8 mouse cellular contexts compared by ENCODE assay signal in genomic region chr7:98701771-98702170, GRCm38 (mm10). TPM values are rescaled to one million over a fixed set of nuclear protein-coding genes. Genes with fewer than 3 reads are reported as not detected.
A peak's percentile ranks its signal among the peaks of the same experiment; 100 is the strongest.
DNase-seq lines count a peak whose midpoint lies in the region; ATAC-seq lines count a peak whose summit lies in the region.

No protein-coding gene starts in this region.

- H3K4me2 ChIP-seq in lung, embryonic 16.5 days (ENCODE audit: low read depth, low read length) = peak overlapping the region; percentile 77
- H3K4me2 ChIP-seq in hindbrain, embryonic 15.5 days = peak overlapping the region; percentile 71
- H3K4me2 ChIP-seq in midbrain, embryonic 12.5 days (replicated peaks) = peak overlapping the region; percentile 76

- no peak for DNase-seq in lung, adult 18-20 months
- DNase-seq in cerebellum, adult 9-11 months = peak; percentile 32
- no peak for DNase-seq in urinary bladder, postnatal 36 days (ENCODE audit: low spot score in 2 of 2)
- DNase-seq in spleen, postnatal 36 days (ENCODE audit: low spot score in 2 of 2) = no peak
- DNase-seq in spleen, adult 12 weeks (ENCODE audit: low spot score) = no peak

- peaks cover 23% of the 10 kb centered on the region for H3K4me1 ChIP-seq in lung, embryonic 16.5 days (replicated peaks; ENCODE audit: control insufficient read depth, insufficient read depth, low read length)
- peaks cover 29% of the 10 kb centered on the region for H3K4me1 ChIP-seq in hindbrain, embryonic 15.5 days (replicated peaks)
- peaks cover 27% of the 10 kb centered on the region for H3K4me1 ChIP-seq in midbrain, embryonic 12.5 days

- no peaks in the 10 kb centered on the region for H3K9me3 ChIP-seq in lung, embryonic 16.5 days (ENCODE audit: control insufficient read depth, low read length)
- H3K9me3 ChIP-seq in hindbrain, embryonic 15.5 days = no peaks in the 10 kb centered on the region
- H3K9me3 ChIP-seq in midbrain, embryonic 12.5 days = no peaks in the 10 kb centered on the region

- 28% methylated on average over 7 of the region's 7 CpGs for WGBS in lung, embryonic 16.5 days
- 59% methylated on average over 7 of the region's 7 CpGs for WGBS in hindbrain, embryonic 15.5 days
- WGBS in midbrain, embryonic 12.5 days = 63% methylated on average over 7 of the region's 7 CpGs

- no peaks in the 10 kb centered on the region for H3K27me3 ChIP-seq in lung, embryonic 16.5 days (ENCODE audit: control insufficient read depth, insufficient read depth, low read depth, low read length)
- no peaks in the 10 kb centered on the region for H3K27me3 ChIP-seq in hindbrain, embryonic 15.5 days
- H3K27me3 ChIP-seq in midbrain, embryonic 12.5 days = no peaks in the 10 kb centered on the region

- H3K36me3 ChIP-seq in lung, embryonic 16.5 days (ENCODE audit: control insufficient read depth, insufficient read depth, low read length) = no peaks in the 10 kb centered on the region
- no peaks in the 10 kb centered on the region for H3K36me3 ChIP-seq in hindbrain, embryonic 15.5 days
- no peaks in the 10 kb centered on the region for H3K36me3 ChIP-seq in midbrain, embryonic 12.5 days

- peak overlapping the region; percentile 99 for H3K4me3 ChIP-seq in lung, embryonic 16.5 days (ENCODE audit: low read length)
- H3K4me3 ChIP-seq in hindbrain, embryonic 15.5 days = peak overlapping the region; percentile 76
- H3K4me3 ChIP-seq in midbrain, embryonic 12.5 days = peak overlapping the region; percentile 99

- no peak for ATAC-seq in lung, embryonic 16.5 days (ENCODE audit: low read depth)
- ATAC-seq in hindbrain, embryonic 15.5 days (ENCODE audit: low FRiP score, low read depth) = no peak
- no peak for ATAC-seq in midbrain, embryonic 12.5 days (ENCODE audit: low FRiP score, low read depth)

- peak overlapping the region; percentile 91 for H3K27ac ChIP-seq in lung, embryonic 16.5 days (ENCODE audit: low read length)
- no peak overlapping the region for H3K27ac ChIP-seq in hindbrain, embryonic 15.5 days (replicated peaks)
- H3K27ac ChIP-seq in midbrain, embryonic 12.5 days (replicated peaks) = no peak overlapping the region

- peak overlapping the region; percentile 80 for H3K9ac ChIP-seq in lung, embryonic 16.5 days (ENCODE audit: low read length)
- H3K9ac ChIP-seq in hindbrain, embryonic 15.5 days = peak overlapping the region; percentile 63
- peak overlapping the region; percentile 74 for H3K9ac ChIP-seq in midbrain, embryonic 12.5 days (replicated peaks)

RNA-seq across cellular contexts. Expression of gene Thap12, which starts 1.1 kb away (rescaled TPM):
- polyA plus RNA-seq in lung, embryonic 16.5 days (2015; fragmentation: Nextera tagmentation; extraction: Ambion mirVana) = 44.2 and 45.1 TPM in 2 replicates
- polyA plus RNA-seq in hindbrain, embryonic 15.5 days (2015; fragmentation: Nextera tagmentation; extraction: Ambion mirVana) = 45.2 and 45.9 TPM in 2 replicates
- polyA plus RNA-seq in midbrain, embryonic 12.5 days (2016; fragmentation: Nextera tagmentation; extraction: Ambion mirVana) = 75.3 and 77.8 TPM in 2 replicates

RNA-seq across cellular contexts. Expression of gene Emsy, which starts 45.2 kb away (rescaled TPM):
- polyA plus RNA-seq in lung, embryonic 16.5 days (2015; fragmentation: Nextera tagmentation; extraction: Ambion mirVana) = 27.6 and 30.4 TPM in 2 replicates
- polyA plus RNA-seq in hindbrain, embryonic 15.5 days (2015; fragmentation: Nextera tagmentation; extraction: Ambion mirVana) = 30.6 and 33.4 TPM in 2 replicates
- 41.5 and 49.3 TPM in 2 replicates for polyA plus RNA-seq in midbrain, embryonic 12.5 days (2016; fragmentation: Nextera tagmentation; extraction: Ambion mirVana)
